Mouse (Mus musculus): ENCODE data around the gene Ezh1. TPM values are rescaled to one million over a fixed set of nuclear protein-coding genes. Genes with fewer than 3 reads are reported as not detected.

Ezh1 gene
- polyA plus RNA-seq, 1 experiment from 2014 or later, result 12.1 TPM

- H3K4me2 ChIP-seq, result no peak overlapping the region
- H3K9ac ChIP-seq, result no peak overlapping the region
- H3K9me3 ChIP-seq (replicated peaks), result no peaks in the 10 kb centered on the region
- no peaks in the 10 kb centered on the region for H3K36me3 ChIP-seq (ENCODE audit: poor library complexity, severe bottlenecking)
- ATAC-seq, result no peak
- H3K27ac ChIP-seq, result no peak overlapping the region
- 54% methylated on average over 5 of the region's 5 CpGs for WGBS
- H3K4me3 ChIP-seq, result no peak overlapping the region
- 0 out of 2 replicates have a peak, but pooled peaks cover 6% of the 10 kb centered on the region for H3K27me3 ChIP-seq
- no peaks in the 10 kb centered on the region for H3K4me1 ChIP-seq
Observed at GRCm38 (mm10) chr11:101238071-101238647, 11.9 kb upstream of the Ezh1 start.

GRCm38 (mm10) chr11:101236782-101237181, 10.5 kb upstream of the Ezh1 start:
- H3K9ac ChIP-seq, result no peak overlapping the region
- H3K4me2 ChIP-seq, result no peak overlapping the region
- ATAC-seq, result no peak
- no peaks in the 10 kb centered on the region for H3K36me3 ChIP-seq (ENCODE audit: poor library complexity, severe bottlenecking)
- 95% methylated on average over 5 of the region's 5 CpGs for WGBS
- H3K27me3 ChIP-seq, result 0 out of 2 replicates have a peak, but pooled peaks cover 4% of the 10 kb centered on the region
- H3K4me1 ChIP-seq, result no peaks in the 10 kb centered on the region
- H3K4me3 ChIP-seq, result no peak overlapping the region
- H3K27ac ChIP-seq, result no peak overlapping the region
- no peaks in the 10 kb centered on the region for H3K9me3 ChIP-seq (replicated peaks)

GRCm38 (mm10) chr11:101235429-101235828, 9.2 kb upstream of the Ezh1 start:
- H3K4me2 ChIP-seq, result no peak overlapping the region
- peaks cover 12% of the 10 kb centered on the region for H3K4me1 ChIP-seq
- no peak for ATAC-seq

GRCm38 (mm10) chr11:101234124-101234523, 7.9 kb upstream of the Ezh1 start:
- no peak overlapping the region for H3K4me3 ChIP-seq
- H3K36me3 ChIP-seq (ENCODE audit: poor library complexity, severe bottlenecking), result no peaks in the 10 kb centered on the region
- no peak overlapping the region for H3K4me2 ChIP-seq
- H3K4me1 ChIP-seq, result peaks cover 25% of the 10 kb centered on the region
- no peak overlapping the region for H3K9ac ChIP-seq
- ATAC-seq, result no peak
- H3K27me3 ChIP-seq, result peaks cover 12% of the 10 kb centered on the region; the same call in 1 of the 2 replicates
- no peaks in the 10 kb centered on the region for H3K9me3 ChIP-seq (replicated peaks)
- no peak overlapping the region for H3K27ac ChIP-seq

More at GRCm38 (mm10) chr11:101235429-101235828, 9.2 kb upstream of the Ezh1 start:
- H3K27ac ChIP-seq, result no peak overlapping the region
- H3K9me3 ChIP-seq (replicated peaks), result no peaks in the 10 kb centered on the region
- H3K4me3 ChIP-seq, result no peak overlapping the region
- H3K27me3 ChIP-seq, result 0 out of 2 replicates have a peak, but pooled peaks cover 8% of the 10 kb centered on the region
- no peak overlapping the region for H3K9ac ChIP-seq
- no peaks in the 10 kb centered on the region for H3K36me3 ChIP-seq (ENCODE audit: poor library complexity, severe bottlenecking)

GRCm38 (mm10) chr11:101233240-101233639, 7.0 kb upstream of the Ezh1 start:
- H3K4me1 ChIP-seq, result peaks cover 25% of the 10 kb centered on the region
- H3K27me3 ChIP-seq, result peaks cover 14% of the 10 kb centered on the region; the same call in 1 of the 2 replicates
- no peak overlapping the region for H3K27ac ChIP-seq
- no peak for ATAC-seq
- no peaks in the 10 kb centered on the region for H3K9me3 ChIP-seq (replicated peaks)
- no peak overlapping the region for H3K4me2 ChIP-seq
- no peaks in the 10 kb centered on the region for H3K36me3 ChIP-seq (ENCODE audit: poor library complexity, severe bottlenecking)
- no peak overlapping the region for H3K4me3 ChIP-seq
- WGBS, result 97% methylated on average over 1 of the region's 1 CpGs
- no peak overlapping the region for H3K9ac ChIP-seq

GRCm38 (mm10) chr11:101232010-101232839, 6.0 kb upstream of the Ezh1 start:
- Histone ChIP-seq H3K27me3 (peaks cover 18% of the 10 kb centered on the region; the same call in 1 of the 2 replicates), H3K4me1 (peaks cover 25% of the 10 kb centered on the region), H3K4me3 (no peak overlapping the region), H3K4me2 (no peak overlapping the region), H3K36me3 (ENCODE audit: poor library complexity, severe bottlenecking) (no peaks in the 10 kb centered on the region), H3K9ac (no peak overlapping the region), H3K27ac (no peak overlapping the region), H3K9me3 (replicated peaks) (no peaks in the 10 kb centered on the region)
- no peak for ATAC-seq
- WGBS, result 63% methylated on average over 6 of the region's 6 CpGs

- no peaks in the 10 kb centered on the region for H3K9me3 ChIP-seq (replicated peaks)
- peaks cover 19% of the 10 kb centered on the region; the same call in 1 of the 2 replicates for H3K27me3 ChIP-seq
- no peaks in the 10 kb centered on the region for H3K36me3 ChIP-seq (ENCODE audit: poor library complexity, severe bottlenecking)
- H3K9ac ChIP-seq, result no peak overlapping the region
- peak overlapping the region; percentile 20; the same call in 1 of the 2 replicates for H3K27ac ChIP-seq
- 13% methylated on average over 18 of the region's 18 CpGs for whole genome bisulfite sequencing
- no peak for ATAC-seq
- peak overlapping the region; percentile 22 for H3K4me2 ChIP-seq
- peaks cover 25% of the 10 kb centered on the region for H3K4me1 ChIP-seq
- no peak overlapping the region for H3K4me3 ChIP-seq
Observed at GRCm38 (mm10) chr11:101230991-101231871, 5.0 kb upstream of the Ezh1 start.

- H3K4me1 ChIP-seq, result peaks cover 29% of the 10 kb centered on the region
- H3K36me3 ChIP-seq (ENCODE audit: poor library complexity, severe bottlenecking), result no peaks in the 10 kb centered on the region
- no peak for ATAC-seq
- H3K9ac ChIP-seq, result no peak overlapping the region
- WGBS, result 15% methylated on average over 5 of the region's 5 CpGs
- peak overlapping the region; percentile 14; the same call in 1 of the 2 replicates for H3K27ac ChIP-seq
- no peak overlapping the region for H3K4me3 ChIP-seq
- peak overlapping the region; percentile 22; the same call in 1 of the 2 replicates for H3K4me2 ChIP-seq
- peaks cover 19% of the 10 kb centered on the region; the same call in 1 of the 2 replicates for H3K27me3 ChIP-seq
- no peaks in the 10 kb centered on the region for H3K9me3 ChIP-seq (replicated peaks)
Observed at GRCm38 (mm10) chr11:101230526-101230925, 4.3 kb upstream of the Ezh1 start.

- Histone ChIP-seq H3K4me1 (peaks cover 34% of the 10 kb centered on the region), H3K27ac (no peak overlapping the region)
- 26% methylated on average over 2 of the region's 2 CpGs for WGBS
Observed at GRCm38 (mm10) chr11:101230061-101230511, 3.8 kb upstream of the Ezh1 start.

GRCm38 (mm10) chr11:101229361-101229900, 3.2 kb upstream of the Ezh1 start:
- peaks cover 19% of the 10 kb centered on the region; the same call in 1 of the 2 replicates for H3K27me3 ChIP-seq
- no peak overlapping the region for H3K4me2 ChIP-seq
- ATAC-seq, result no peak
- H3K36me3 ChIP-seq (ENCODE audit: poor library complexity, severe bottlenecking), result no peaks in the 10 kb centered on the region
- no peak overlapping the region for H3K9ac ChIP-seq
- WGBS, result 27% methylated on average over 8 of the region's 8 CpGs
- H3K4me3 ChIP-seq, result no peak overlapping the region
- H3K4me1 ChIP-seq, result peaks cover 34% of the 10 kb centered on the region
- no peak overlapping the region for H3K27ac ChIP-seq
- H3K9me3 ChIP-seq (replicated peaks), result no peaks in the 10 kb centered on the region

More at GRCm38 (mm10) chr11:101230061-101230511, 3.8 kb upstream of the Ezh1 start:
- Histone ChIP-seq H3K4me3 (no peak overlapping the region), H3K4me2 (no peak overlapping the region), H3K27me3 (peaks cover 19% of the 10 kb centered on the region; the same call in 1 of the 2 replicates), H3K9ac (no peak overlapping the region), H3K36me3 (ENCODE audit: poor library complexity, severe bottlenecking) (no peaks in the 10 kb centered on the region), H3K9me3 (replicated peaks) (no peaks in the 10 kb centered on the region)
- no peak for ATAC-seq

GRCm38 (mm10) chr11:101225331-101226064, 765 bp downstream of the Ezh1 start:
- Histone ChIP-seq H3K27ac (no peak overlapping the region), H3K4me3 (peak overlapping the region; percentile 81), H3K4me1 (peaks cover 22% of the 10 kb centered on the region), H3K9me3 (replicated peaks) (no peaks in the 10 kb centered on the region), H3K9ac (peak overlapping the region; percentile 90), H3K27me3 (peaks cover 12% of the 10 kb centered on the region; the same call in 1 of the 2 replicates), H3K4me2 (peak overlapping the region; percentile 98), H3K36me3 (ENCODE audit: poor library complexity, severe bottlenecking) (no peaks in the 10 kb centered on the region)
- no peak for ATAC-seq
- 19% methylated on average over 25 of the region's 25 CpGs for WGBS

All from forebrain, embryonic 13.5 days (tissue).